Mouse (Mus musculus) limb, embryonic 14.5 days (tissue): ENCODE data around the gene Dnaic2. TPM values are rescaled to one million over a fixed set of nuclear protein-coding genes. Genes with fewer than 3 reads are reported as not detected.

Experiments
- ATAC-seq: fragments of 200-750 bp; cut with Nextera tagmentation; 2 replicates; pipeline ENCODE4 v1.8.0; 2017; ENCODE audit warnings: low read depth, moderate number of reproducible peaks, moderate TSS enrichment; ENCODE audit not compliant: low FRiP score
- DNase-seq: peaks from one replicate; pipeline ENCODE4 v3.0.0-alpha.2; 2015; ENCODE audit warnings: low spot score
- H3K27ac ChIP-seq: fragments of 300-500 bp; sonication (generic); replicated peaks from 2 replicates; pipeline ENCODE4 v1.5.1; 2014; ENCODE audit warnings: low read depth, mild to moderate bottlenecking, low read length, moderate library complexity, mixed read lengths
- H3K27me3 ChIP-seq: fragments of 300-500 bp; sonication (generic); 2 replicates; pipeline ENCODE4 v1.6.1; 2014; ENCODE audit warnings: low read length, mixed read lengths; ENCODE audit not compliant: control insufficient read depth, insufficient read depth
- H3K36me3 ChIP-seq: fragments of 300-500 bp; sonication (generic); 2 replicates; pipeline ENCODE4 v1.6.1; 2014; ENCODE audit warnings: mild to moderate bottlenecking, low read length, moderate library complexity, mixed read lengths; ENCODE audit not compliant: control insufficient read depth, insufficient read depth
- H3K4me1 ChIP-seq: fragments of 300-500 bp; sonication (generic); 2 replicates; pipeline ENCODE4 v1.6.1; 2014; ENCODE audit warnings: antibody characterized with exemption, low read length, mixed read lengths; ENCODE audit not compliant: control insufficient read depth, insufficient read depth
- H3K4me2 ChIP-seq: fragments of 300-500 bp; sonication (generic); replicated peaks from 2 replicates; pipeline ENCODE4 v1.6.1; 2014; ENCODE audit warnings: low read depth, mild to moderate bottlenecking, low read length, moderate library complexity; ENCODE audit not compliant: severe bottlenecking
- H3K4me3 ChIP-seq: fragments of 300-500 bp; sonication (generic); replicated peaks from 2 replicates; pipeline ENCODE4 v1.5.1; 2014; ENCODE audit warnings: low read length
- H3K9ac ChIP-seq: fragments of 300-500 bp; sonication (generic); 2 replicates; pipeline ENCODE4 v1.6.1; 2014; ENCODE audit warnings: mild to moderate bottlenecking, low read depth, low read length, moderate library complexity; ENCODE audit not compliant: severe bottlenecking
- H3K9me3 ChIP-seq: fragments of 300-500 bp; sonication (generic); 2 replicates; pipeline ENCODE4 v1.6.1; 2016; ENCODE audit warnings: low read length; ENCODE audit not compliant: control insufficient read depth
- POLR2A ChIP-seq: fragments of 200-500 bp; IDR thresholded peaks from 2 replicates; pipeline ENCODE4 v1.8.0; 2012; ENCODE audit warnings: inconsistent platforms, mild to moderate bottlenecking, moderate library complexity, borderline replicate concordance; ENCODE audit not compliant: insufficient read depth, insufficient read length; ENCODE audit errors: extremely low read depth
- WGBS: fragments of 180-500 bp; shearing (Covaris S2); extraction: QIAGEN DNeasy Blood & Tissue Kit; methylation state at CpG from one replicate; pipeline ENCODE4 v1.1.7; 2014; 5-methylcytosine and 5-hydroxymethylcytosine counted together
- polyA plus RNA-seq, 2 experiments: library from polyadenylated mRNA; depleted of rRNA in 1 of 2; stranded (reverse) in 1 of 2; unstranded in 1 of 2; fragments of >200 nt; fragmentation: Nextera tagmentation in 1 of 2; extraction: Ambion mirVana in 1 of 2; gene quantifications; 2 replicates each; pipeline versions ENCODE4 v1.2.1 to v1.2.3; 2012 to 2014

Gene Dnaic2
- polyA plus RNA-seq, 2 experiments, result 0.55 to 1.6 TPM

GRCm38 (mm10) chr11:114702311-114702995 lies 24.8 kb upstream of the Dnaic2 start:
- Histone ChIP-seq H3K4me1 (peaks cover 9% of the 10 kb centered on the region), H3K27me3 (no peaks in the 10 kb centered on the region), H3K4me3 (no peak overlapping the region), H3K27ac (no peak overlapping the region), H3K9ac (no peak overlapping the region), H3K36me3 (peaks cover 11% of the 10 kb centered on the region; the same call in 1 of the 2 replicates), H3K9me3 (no peaks in the 10 kb centered on the region), H3K4me2 (no peak overlapping the region)
- 85% methylated on average over 15 of the region's 15 CpGs for WGBS
- DNase-seq (no peak), ATAC-seq (no peak)
- no peak for TF ChIP-seq POLR2A

- 81% methylated on average over 6 of the region's 6 CpGs for WGBS
- peaks cover 9% of the 10 kb centered on the region for H3K4me1 ChIP-seq
- DNase-seq (no peak), ATAC-seq (no peak)
- H3K4me2 ChIP-seq, result no peak overlapping the region
- H3K9me3 ChIP-seq, result no peaks in the 10 kb centered on the region
- no peak overlapping the region for H3K4me3 ChIP-seq
- TF ChIP-seq POLR2A, result no peak
- no peaks in the 10 kb centered on the region for H3K27me3 ChIP-seq
- H3K36me3 ChIP-seq, result peaks cover 11% of the 10 kb centered on the region; the same call in 1 of the 2 replicates
- H3K9ac ChIP-seq, result no peak overlapping the region
- H3K27ac ChIP-seq, result no peak overlapping the region
Observed at GRCm38 (mm10) chr11:114702996-114703361, 24.2 kb upstream of the Dnaic2 start.

- H3K27ac ChIP-seq, result no peak overlapping the region
- no peak overlapping the region for H3K4me2 ChIP-seq
- peaks cover 14% of the 10 kb centered on the region; the same call in 1 of the 2 replicates for H3K36me3 ChIP-seq
- DNase-seq, result peak; percentile 66
- H3K4me1 ChIP-seq, result peaks cover 9% of the 10 kb centered on the region
- no peak overlapping the region; the same call in 1 of the 2 replicates for H3K9ac ChIP-seq
- H3K9me3 ChIP-seq, result no peaks in the 10 kb centered on the region
- no peak for TF ChIP-seq POLR2A
- no peak overlapping the region for H3K4me3 ChIP-seq
- peak; percentile 79 for ATAC-seq
- 57% methylated on average over 21 of the region's 22 CpGs for WGBS
- no peaks in the 10 kb centered on the region for H3K27me3 ChIP-seq
Observed at GRCm38 (mm10) chr11:114704071-114704913, 22.9 kb upstream of the Dnaic2 start.

GRCm38 (mm10) chr11:114706358-114706757 lies 20.9 kb upstream of the Dnaic2 start:
- no peak for DNase-seq
- H3K9ac ChIP-seq, result no peak overlapping the region
- H3K9me3 ChIP-seq, result no peaks in the 10 kb centered on the region
- no peak for TF ChIP-seq POLR2A
- ATAC-seq, result no peak
- H3K4me2 ChIP-seq, result no peak overlapping the region
- no peak overlapping the region for H3K4me3 ChIP-seq
- no peaks in the 10 kb centered on the region for H3K27me3 ChIP-seq
- H3K36me3 ChIP-seq, result peaks cover 22% of the 10 kb centered on the region
- peaks cover 9% of the 10 kb centered on the region for H3K4me1 ChIP-seq
- WGBS, result 83% methylated on average over 5 of the region's 5 CpGs
- H3K27ac ChIP-seq, result no peak overlapping the region

- Histone ChIP-seq H3K9ac (no peak overlapping the region), H3K4me2 (no peak overlapping the region)
- WGBS, result 91% methylated on average over 3 of the region's 3 CpGs
Observed at GRCm38 (mm10) chr11:114711393-114711792, 15.8 kb upstream of the Dnaic2 start.

More at GRCm38 (mm10) chr11:114711393-114711792, 15.8 kb upstream of the Dnaic2 start:
- Histone ChIP-seq H3K27ac (no peak overlapping the region), H3K4me1 (no peaks in the 10 kb centered on the region), H3K4me3 (no peak overlapping the region), H3K27me3 (no peaks in the 10 kb centered on the region), H3K9me3 (no peaks in the 10 kb centered on the region), H3K36me3 (peaks cover 25% of the 10 kb centered on the region)
- no peak for TF ChIP-seq POLR2A
- no peak for ATAC-seq
- no peak for DNase-seq
